ENCODE assay signal across 8 mouse cellular contexts in the genomic region with DNA sequence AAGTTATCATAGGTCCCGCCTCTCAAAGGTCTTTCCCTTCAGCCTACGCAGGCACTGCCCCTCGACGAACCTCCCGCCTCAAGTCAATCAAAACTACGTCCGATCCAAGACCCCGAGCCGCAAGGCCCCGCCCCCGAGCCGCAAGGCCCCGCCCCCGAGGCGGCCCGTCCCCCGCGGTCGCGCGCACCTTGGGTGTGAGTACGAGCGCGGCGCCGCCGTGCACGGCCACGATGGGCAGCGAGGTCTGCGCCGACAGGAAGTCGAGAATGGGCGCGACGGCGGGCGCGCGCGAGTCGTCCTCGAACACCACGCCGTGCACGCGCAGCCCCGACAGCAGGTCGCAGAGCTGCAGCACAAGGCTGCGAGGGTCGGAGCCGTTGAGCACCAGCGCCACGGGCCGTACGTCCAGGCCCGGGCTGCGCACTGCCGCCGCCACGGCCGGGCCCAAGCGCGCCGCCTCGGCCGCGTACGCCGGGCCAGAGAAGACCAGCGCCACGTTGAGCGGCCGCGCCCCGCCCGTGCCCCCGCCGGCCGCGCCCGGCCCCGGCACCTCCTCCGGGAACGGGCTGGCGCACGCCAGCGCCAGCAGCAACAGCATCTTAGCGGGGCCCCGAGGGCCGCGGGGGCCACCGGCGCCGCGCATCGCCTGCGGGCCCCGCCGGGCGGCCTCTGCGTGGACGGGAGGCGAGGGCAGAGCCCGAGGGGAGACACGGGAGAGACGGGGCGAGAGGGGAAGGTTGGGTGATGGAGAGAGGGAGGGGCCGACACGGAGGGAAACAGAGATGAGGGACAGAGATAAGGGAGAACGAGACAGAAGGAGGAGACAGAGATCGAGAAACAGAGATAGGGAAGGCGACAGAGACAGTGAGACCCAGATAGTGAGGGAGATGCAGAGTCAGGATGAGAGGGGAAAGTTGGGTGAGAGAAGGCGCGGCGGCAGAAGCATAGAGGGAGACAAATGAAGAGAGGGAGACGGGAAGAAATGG. TPM values are rescaled to one million over a fixed set of nuclear protein-coding genes. Genes with fewer than 3 reads are reported as not detected.
DNase-seq lines count a peak whose midpoint lies in the region; TF ChIP-seq lines count a peak whose summit lies in the region.

No protein-coding gene starts in this region.

- TF ChIP-seq CTCF in left cerebral cortex, adult 2 months (IDR thresholded peaks at IDR 0.05): no peak

- WGBS in macrophage (ENCODE audit: missing documents): 2% methylated on average over 97 of the region's 117 CpGs

- H3K79me2 ChIP-seq in macrophage (ENCODE audit: inconsistent target): no peaks in the 10 kb centered on the region

- H3K4me3 ChIP-seq in left cerebral cortex, adult 2 months: peak overlapping the region; percentile 50
- H3K4me3 ChIP-seq in macrophage (ENCODE audit: inconsistent target): peak overlapping the region; percentile 17; the same call in 1 of the 2 replicates

- H3K27ac ChIP-seq in left cerebral cortex, adult 2 months: peak overlapping the region; percentile 30; the same call in 1 of the 2 replicates
- no peak overlapping the region for H3K27ac ChIP-seq in macrophage

- intact Hi-C loops in left cerebral cortex, adult 2 months (cut with DNase I): no loop called here

- DNase-seq in WW6 (ENCODE audit: low read depth, low spot score): peak; percentile 85
- DNase-seq in cerebellum, postnatal 36 days: peak; percentile 62 to 79
- DNase-seq in gastrocnemius, adult 8-10 months (ENCODE audit: low spot score in 2 of 2): peak; percentile 87 to 89
- peak; percentile 52 for DNase-seq in hindlimb bud, embryonic 11.5 days (ENCODE audit: extremely low spot score, low read depth, low spot score)
- DNase-seq in left cerebral cortex, adult 2 months (ENCODE audit: extremely low spot score in 1 of 2, low spot score in 2 of 2): peak; percentile 77 to 82
- peak; percentile 76 for DNase-seq in retina, postnatal 7 days (ENCODE audit: low read depth, low spot score)
- peak; percentile 88 to 89 for DNase-seq in urinary bladder, adult 18-20 months (ENCODE audit: low spot score in 2 of 2)

- no peaks in the 10 kb centered on the region for H3K36me3 ChIP-seq in macrophage (ENCODE audit: inconsistent target)

RNA-seq across cellular contexts. Expression of gene Kdelr1, which starts 6.4 kb away (rescaled TPM):
- 10 to 100 TPM; 68.0 to 73.7 (median 70.1) TPM for total RNA-seq in gastrocnemius, adult 8-10 months (2022)
- 10 to 100 TPM; 67.4 to 75.4 TPM for total RNA-seq in left cerebral cortex, adult 2 months (2021)
- total RNA-seq in macrophage (2018; cell fraction: chromatin; rRNA removed): 10 to 100 TPM in 15 of 26 experiments, 1 to 10 TPM in 11; 4.2 to 41.0 (median 11.8) TPM
- 100 to 1,000 TPM in 10 of 26 experiments, 10 to 100 TPM in 16; 79.6 to 125 (median 90.5) TPM for total RNA-seq in macrophage (2018; cell fraction: cytosol; rRNA removed)
- total RNA-seq in macrophage (2018; cell fraction: nucleus; rRNA removed): 10 to 100 TPM; 24.9 to 99.0 (median 55.4) TPM
- 103 to 141 TPM (median 125 TPM) in 3 replicates for polyA plus RNA-seq in macrophage (2018)

RNA-seq across cellular contexts. Expression of gene Grin2d, which starts 12.0 kb away (rescaled TPM):
- under 1 TPM in 2 of 4 experiments, not detected in 2; 0.07 to 0.11 TPM for total RNA-seq in gastrocnemius, adult 8-10 months (2022)
- total RNA-seq in left cerebral cortex, adult 2 months (2021): 10 to 100 TPM; 13.4 to 14.7 TPM
- under 1 TPM in 18 of 26 experiments, not detected in 8; 0.12 to 0.65 (median 0.28) TPM for total RNA-seq in macrophage (2018; cell fraction: chromatin; rRNA removed)
- under 1 TPM in 24 of 26 experiments, not detected in 2; 0.03 to 0.13 (median 0.05) TPM for total RNA-seq in macrophage (2018; cell fraction: cytosol; rRNA removed)
- total RNA-seq in macrophage (2018; cell fraction: nucleus; rRNA removed): under 1 TPM in 17 of 26 experiments, not detected in 9; 0.06 to 0.50 (median 0.21) TPM
- 0.11 to 0.12 TPM in 2 of 3 replicates, not detected in the other for polyA plus RNA-seq in macrophage (2018)

RNA-seq across cellular contexts. Expression of gene Syngr4, which starts 30.3 kb away (rescaled TPM):
- not detected for total RNA-seq in gastrocnemius, adult 8-10 months (2022)
- total RNA-seq in left cerebral cortex, adult 2 months (2021): not detected
- total RNA-seq in macrophage (2018; cell fraction: chromatin; rRNA removed): not detected
- under 1 TPM in 3 of 26 experiments, not detected in 23; 0.19 to 0.33 (median 0.23) TPM for total RNA-seq in macrophage (2018; cell fraction: cytosol; rRNA removed)
- not detected for total RNA-seq in macrophage (2018; cell fraction: nucleus; rRNA removed)
- not detected in 3 replicates for polyA plus RNA-seq in macrophage (2018)

RNA-seq across cellular contexts. Expression of gene Tmem143, which starts 30.5 kb away (rescaled TPM):
- 10 to 100 TPM; 52.6 to 67.7 (median 56.3) TPM for total RNA-seq in gastrocnemius, adult 8-10 months (2022)
- total RNA-seq in left cerebral cortex, adult 2 months (2021): 10 to 100 TPM; 21.8 to 22.3 TPM
- 10 to 100 TPM in 9 of 26 experiments, 1 to 10 TPM in 17; 1.3 to 18.9 (median 7.3) TPM for total RNA-seq in macrophage (2018; cell fraction: chromatin; rRNA removed)
- total RNA-seq in macrophage (2018; cell fraction: cytosol; rRNA removed): 10 to 100 TPM in 11 of 26 experiments, 1 to 10 TPM in 15; 6.6 to 14.2 (median 9.7) TPM
- total RNA-seq in macrophage (2018; cell fraction: nucleus; rRNA removed): 10 to 100 TPM in 7 of 26 experiments, 1 to 10 TPM in 19; 2.1 to 19.1 (median 6.3) TPM
- 11.6 to 13.1 TPM (median 12.8 TPM) in 3 replicates for polyA plus RNA-seq in macrophage (2018)

RNA-seq across cellular contexts. Expression of gene Grwd1, which starts 35.5 kb away (rescaled TPM):
- 10 to 100 TPM; 15.5 to 17.3 (median 16.1) TPM for total RNA-seq in gastrocnemius, adult 8-10 months (2022)
- total RNA-seq in left cerebral cortex, adult 2 months (2021): 10 to 100 TPM; 17.9 to 22.1 TPM
- 10 to 100 TPM in 1 of 26 experiments, 1 to 10 TPM in 25; 1.3 to 13.0 (median 5.9) TPM for total RNA-seq in macrophage (2018; cell fraction: chromatin; rRNA removed)
- total RNA-seq in macrophage (2018; cell fraction: cytosol; rRNA removed): 1 to 10 TPM; 4.4 to 8.9 (median 6.5) TPM
- total RNA-seq in macrophage (2018; cell fraction: nucleus; rRNA removed): 10 to 100 TPM in 2 of 26 experiments, 1 to 10 TPM in 24; 3.9 to 28.1 (median 5.4) TPM
- 4.9 to 28.9 TPM (median 5.3 TPM) in 3 replicates for polyA plus RNA-seq in macrophage (2018)

Comparison
In these comparisons a context has a peak if more than half of its experiments do, and no peak if none do; other contexts are left out.
1. RNA of gene Grin2d, which starts 12.0 kb away (total RNA-seq): 13.4 to 14.7 TPM in left cerebral cortex, adult 2 months; 0.07 to 0.11 TPM in gastrocnemius, adult 8-10 months; every median in the first group is over 10 times any median in the second.
2. Peak in every context shown above with its lines, with median percentiles within 50 percentile points of each other: DNase-seq.